Comparison of ENCODE assay signal across 1 mouse cellular context in genomic region chr11:51835598-51835997, GRCm38 (mm10).
A peak's percentile ranks its signal among the peaks of the same experiment; 100 is the strongest.
TF ChIP-seq lines count a peak whose summit lies in the region.

No protein-coding gene starts in this region.

TF ChIP-seq in CH12.LX, 34 proteins besides CTCF, POLR2A, EP300 and RAD21 (continued from another document):
- TF ChIP-seq TCF12 (IDR thresholded peaks at IDR 0.05; ENCODE audit: low read depth, low read length) (0 out of 2 replicates have a peak, but pooled peaks have one; percentile 1), ZMIZ1 (IDR thresholded peaks at IDR 0.05; ENCODE audit: low read depth, low read length) (no peak), NELFE (IDR thresholded peaks at IDR 0.05; ENCODE audit: low read depth, low read length) (no peak), MYC (IDR thresholded peaks at IDR 0.05; ENCODE audit: low read depth, low read length) (no peak), SMC3 (IDR thresholded peaks at IDR 0.05; ENCODE audit: low read depth, low read length) (no peak)
